Mouse (Mus musculus): ENCODE measurements at regions not wholly inside any gene's neighbourhood (a gene's known extent, or its start where the extent isn't known, plus 50 kb on each side); places are given as distances from the start of the nearest gene placed in this dataset.

GRCm38 (mm10) chr17:80882476-80882875, 62.0 kb upstream of the Tmem178 start:
- TF ChIP-seq CTCF (IDR thresholded peaks at IDR 0.05; ENCODE audit: extremely low read depth, insufficient read depth, insufficient read length, insufficient replicate concordance) (no peak), POLR2A (IDR thresholded peaks at IDR 0.05; ENCODE audit: low read depth, low read length) (no peak)
